Mouse (Mus musculus) frontal cortex, postnatal 10 days (tissue): ENCODE measurements at regions not wholly inside any gene's neighbourhood (a gene's known extent, or its start where the extent isn't known, plus 50 kb on each side); places are given as distances from the start of the nearest gene placed in this dataset.
A peak's percentile ranks its signal among the peaks of the same experiment; 100 is the strongest.
"Not testable (repeated sequence)": the region's sequence is repeated elsewhere in the genome, so short reads cannot be mapped to it uniquely, and the experiment has no call there.

ENCODE experiments used
- DNase-seq, 2 experiments: peaks; one replicate each; pipeline ENCODE4 v3.0.0; 2022; ENCODE audit warnings: low spot score in 2 of 2, mixed read lengths in 1 of 2

DNA sequence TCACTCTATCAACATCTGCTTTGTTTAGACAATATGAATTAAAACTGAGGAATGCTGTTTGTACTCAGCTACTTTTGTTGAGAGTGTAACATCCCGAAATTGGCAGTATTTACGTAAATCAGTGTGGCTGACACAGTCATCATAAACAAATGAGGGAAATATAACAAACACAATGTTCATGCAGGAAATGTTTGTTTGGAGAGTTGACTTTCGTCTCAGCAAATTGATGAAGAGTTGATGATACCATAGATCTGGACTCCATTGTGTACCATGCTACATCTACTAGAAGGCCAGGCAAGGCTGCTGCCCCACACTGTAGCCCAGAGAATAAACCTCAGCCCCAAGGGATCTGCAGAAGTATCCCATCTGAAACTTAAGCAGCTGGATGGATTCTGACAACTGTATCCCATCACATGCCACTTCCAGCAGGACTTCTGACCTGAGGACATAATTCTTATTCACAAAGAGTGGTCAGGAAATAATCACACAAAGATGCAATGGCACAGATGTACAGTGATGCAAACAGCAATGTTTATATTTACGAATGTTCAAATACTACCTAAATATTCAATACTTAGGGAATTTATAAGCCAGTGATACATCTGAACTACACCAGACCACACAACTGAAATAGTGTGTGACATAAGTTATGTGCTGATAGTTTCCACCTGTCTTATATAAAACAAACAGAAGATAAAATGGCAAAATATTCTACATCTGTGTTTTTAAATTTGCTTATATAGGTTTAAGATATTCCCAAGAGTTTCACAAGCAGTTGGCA, 51.3 kb downstream of the Gm21897 start:
- no peak for DNase-seq

GRCm38 (mm10) chr16:15372844-15373243, 55.6 kb downstream of the Gm21897 start:
- no peak for DNase-seq

DNA sequence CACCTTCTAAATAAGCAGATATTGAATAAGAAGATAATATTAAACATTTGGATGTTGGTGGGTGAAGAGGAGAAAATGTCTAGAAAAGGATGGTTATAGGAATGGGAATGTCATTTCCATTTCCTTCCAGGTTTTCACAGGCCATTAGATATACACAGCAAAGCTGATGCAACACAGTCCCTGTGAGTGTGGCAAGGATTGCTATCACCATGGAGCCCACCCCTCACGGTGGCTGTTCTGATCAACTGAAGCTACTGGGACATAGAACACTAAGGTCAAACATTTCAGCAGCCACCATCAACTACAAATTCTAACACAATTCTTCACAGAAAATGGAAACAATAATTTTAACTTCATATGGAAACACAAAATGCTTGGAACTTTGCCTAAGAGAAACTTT, 56.7 kb downstream of the Gm21897 start:
- DNase-seq = no peak

DNA sequence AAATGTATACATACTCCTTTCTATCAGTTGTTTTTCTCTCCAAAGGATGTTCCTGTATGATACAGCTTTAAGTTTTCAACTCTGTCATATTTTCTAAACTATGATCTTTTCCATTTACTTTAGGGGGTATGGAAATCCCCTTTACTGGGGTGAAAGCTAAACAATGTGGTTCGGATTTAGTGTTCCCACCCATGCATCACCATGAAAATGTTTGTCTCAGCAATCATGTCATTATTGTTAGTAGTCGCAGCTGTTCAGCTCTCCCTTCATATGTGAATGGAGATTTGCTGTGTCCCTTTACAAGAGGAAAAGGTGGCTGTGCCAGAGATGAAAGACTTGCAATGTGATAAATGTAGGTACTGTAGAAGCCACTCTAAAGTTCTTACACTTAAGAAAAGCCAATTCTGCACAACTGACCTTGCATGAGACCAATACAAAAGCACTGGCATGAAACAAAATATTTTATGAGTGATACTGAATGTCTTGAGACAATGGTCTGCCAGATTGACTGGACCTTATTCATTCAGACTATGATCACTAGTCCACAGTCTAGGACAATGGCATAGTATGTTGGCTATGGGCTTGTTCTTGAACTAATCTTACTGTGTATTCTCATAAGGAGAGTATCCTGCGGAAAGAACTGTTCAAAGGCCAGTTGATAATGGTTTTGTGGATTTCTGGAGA, 68.4 kb downstream of the Gm21897 start:
- no peak for DNase-seq

DNA sequence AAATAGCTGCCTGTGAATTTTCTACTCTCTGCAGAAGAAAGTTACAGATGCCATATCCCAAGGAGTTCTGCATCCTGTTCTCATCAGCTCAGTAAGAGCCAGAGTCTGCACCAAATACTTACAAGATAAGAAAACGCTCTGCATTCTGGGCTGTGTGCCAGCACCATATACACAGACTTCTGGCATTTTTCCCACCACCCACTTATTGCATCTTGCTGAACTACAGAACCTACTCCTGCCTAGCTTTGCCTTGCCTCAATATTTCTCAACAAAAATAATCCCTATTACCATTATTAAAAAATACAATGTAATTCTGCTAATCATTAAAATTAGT, 69.0 kb downstream of the Gm21897 start:
- peak; percentile 7 to 13 for DNase-seq

DNA sequence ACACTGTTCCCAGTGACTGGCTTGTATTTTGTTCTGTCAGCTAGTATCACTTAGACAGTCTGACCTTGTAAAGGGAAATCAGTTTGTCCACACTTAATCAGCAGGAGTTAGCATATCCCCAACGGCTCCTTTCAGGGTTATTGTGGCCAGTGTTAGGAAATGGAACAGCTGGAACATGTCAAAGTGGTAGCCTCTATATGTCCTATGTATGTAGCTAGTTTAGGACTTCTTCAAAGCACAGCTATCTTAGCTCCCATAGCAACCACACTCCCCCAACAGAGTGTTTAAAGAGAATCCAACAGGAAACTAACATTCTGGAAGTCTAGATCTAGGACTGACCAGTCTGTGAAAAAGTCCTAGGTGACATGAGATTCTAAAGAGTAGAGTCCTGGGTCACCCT, 72.6 kb downstream of the Gm21897 start:
- no peak for DNase-seq

GRCm38 (mm10) chr16:15430352-15430751, 113.1 kb downstream of the Gm21897 start:
- DNase-seq = no peak

GRCm38 (mm10) chr16:15432681-15433080, 115.4 kb downstream of the Gm21897 start:
- no peak for DNase-seq

DNA sequence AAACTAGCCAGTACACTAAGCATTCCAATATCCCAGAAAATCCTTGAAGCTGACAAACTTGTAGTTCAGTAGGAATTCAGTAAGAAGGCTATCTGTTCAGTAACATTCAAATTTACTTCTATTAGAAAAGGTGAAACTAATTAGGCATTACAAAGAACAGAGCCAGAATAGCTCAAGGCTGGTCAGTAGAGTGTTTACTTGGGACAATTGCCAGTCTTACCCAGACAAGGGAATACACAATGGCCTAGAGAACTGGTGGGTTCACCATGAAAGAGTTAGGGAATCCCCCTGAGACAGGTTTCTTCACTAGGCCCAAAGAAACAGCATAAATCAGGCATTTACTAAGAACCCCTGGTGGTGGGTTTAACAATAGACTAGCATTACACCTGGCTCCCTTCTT, 145.6 kb downstream of the Gm21897 start:
- DNase-seq = not testable (repeated sequence)

GRCm38 (mm10) chr16:15473875-15474274, 156.6 kb downstream of the Gm21897 start:
- no peak for DNase-seq

GRCm38 (mm10) chr16:15478876-15479275, 161.6 kb downstream of the Gm21897 start:
- no peak for DNase-seq

GRCm38 (mm10) chr16:15491328-15491999, 174.2 kb downstream of the Gm21897 start:
- DNase-seq = no peak

GRCm38 (mm10) chr16:15493236-15493635, 176.0 kb downstream of the Gm21897 start:
- DNase-seq = no peak
